Mouse (Mus musculus) CH12.LX (cell line): Measurements from ENCODE around the gene Olfr414. TPM values are rescaled to one million over a fixed set of nuclear protein-coding genes. Genes with fewer than 3 reads are reported as not detected.

ENCODE experiments used
- DNase-seq: peaks from one replicate; pipeline ENCODE4 v3.0.0-alpha.2; 2013; ENCODE audit errors: extremely low read depth
- H3K27ac ChIP-seq: 2 replicates; pipeline ENCODE4 v1.5.1; 2012; ENCODE audit warnings: low read depth, mild to moderate bottlenecking, control low read depth, moderate library complexity; ENCODE audit not compliant: insufficient read depth
- H3K27me3 ChIP-seq: replicated peaks from 2 replicates; pipeline ENCODE3; 2012; ENCODE audit warnings: inconsistent platforms
- H3K36me3 ChIP-seq, 2 experiments: replicated peaks in 1 of 2; 2 replicates each; pipeline versions ENCODE3 to v1.6.1; 2012; ENCODE audit warnings: inconsistent platforms in 1 of 2, low read length in 1 of 2, mild to moderate bottlenecking in 1 of 2, mixed read lengths in 1 of 2, moderate library complexity in 1 of 2; ENCODE audit not compliant: control insufficient read depth in 1 of 2, insufficient read depth in 1 of 2
- H3K4me1 ChIP-seq, 2 experiments: 2 replicates each; pipeline ENCODE4 v1.6.1; 2012; ENCODE audit warnings: inconsistent platforms in 1 of 2, moderate library complexity in 1 of 2; ENCODE audit not compliant: insufficient read depth in 2 of 2, control insufficient read depth in 1 of 2
- H3K4me2 ChIP-seq: 2 replicates; pipeline ENCODE4 v1.6.1; 2012; ENCODE audit warnings: low read depth, mild to moderate bottlenecking, control low read depth; ENCODE audit not compliant: poor library complexity, insufficient read depth, severe bottlenecking
- H3K4me3 ChIP-seq, 3 experiments: fragments of 150-350 bp in 1 of 3; sonication (generic) in 1 of 3; replicated peaks in 1 of 3; 2 replicates each; pipeline versions ENCODE3 to v1.5.1; 2011 to 2012; ENCODE audit warnings: low read depth in 2 of 3, low read length in 2 of 3, mild to moderate bottlenecking in 2 of 3, moderate library complexity in 2 of 3, control low read depth in 1 of 3, improper control_type of control experiment in 1 of 3, inconsistent platforms in 1 of 3, mixed read lengths in 1 of 3; ENCODE audit not compliant: poor library complexity in 1 of 3
- H3K79me2 ChIP-seq: replicated peaks from 2 replicates; pipeline ENCODE4 v1.6.1; 2012; ENCODE audit warnings: mild to moderate bottlenecking, moderate library complexity; ENCODE audit not compliant: control insufficient read depth, poor library complexity, insufficient read depth, severe bottlenecking; ENCODE audit errors: extremely low read depth
- H3K9ac ChIP-seq: 2 replicates; pipeline ENCODE4 v1.6.1; 2012; ENCODE audit warnings: low read depth, mild to moderate bottlenecking, control low read depth, moderate library complexity; ENCODE audit not compliant: insufficient read depth
- H3K9me3 ChIP-seq: replicated peaks from 2 replicates; pipeline ENCODE3; 2012; ENCODE audit warnings: low read length, inconsistent platforms, mixed read lengths
- BHLHE40 ChIP-seq: IDR thresholded peaks from 2 replicates; pipeline ENCODE4 v1.6.1; 2011; ENCODE audit warnings: mild to moderate bottlenecking, low read depth, low read length, improper control_type of control experiment
- CHD1 ChIP-seq: IDR thresholded peaks from 2 replicates; pipeline ENCODE4 v1.6.1; 2012; ENCODE audit warnings: low read depth, low read length, improper control_type of control experiment, inconsistent platforms
- CTCF ChIP-seq, 2 experiments: IDR thresholded peaks in 1 of 2; conservative IDR thresholded peaks in 1 of 2; 2 replicates each; pipeline ENCODE4 v1.5.1; 2011 to 2012; ENCODE audit warnings: low read depth in 2 of 2, low read length in 2 of 2, improper control_type of control experiment in 1 of 2, inconsistent platforms in 1 of 2, mild to moderate bottlenecking in 1 of 2, moderate library complexity in 1 of 2
- E2F4 ChIP-seq: IDR thresholded peaks from 2 replicates; pipeline ENCODE4 v1.6.1; 2011; ENCODE audit warnings: low read depth, low read length, improper control_type of control experiment; ENCODE audit not compliant: insufficient replicate concordance
- ELF1 ChIP-seq: IDR thresholded peaks from 2 replicates; pipeline ENCODE4 v1.6.1; 2014; ENCODE audit warnings: low read depth, mild to moderate bottlenecking, inconsistent platforms, low read length, improper control_type of control experiment
- EP300 ChIP-seq: IDR thresholded peaks from 2 replicates; pipeline ENCODE4 v1.6.1; 2011; ENCODE audit warnings: low read length, improper control_type of control experiment
- ETS1 ChIP-seq: conservative IDR thresholded peaks from 2 replicates; pipeline ENCODE4 v1.6.1; 2012; ENCODE audit warnings: low read depth, mild to moderate bottlenecking, inconsistent platforms, low read length, improper control_type of control experiment, moderate library complexity
- HCFC1 ChIP-seq: IDR thresholded peaks from 2 replicates; pipeline ENCODE4 v1.6.1; 2012; ENCODE audit warnings: low read depth, mild to moderate bottlenecking, inconsistent platforms, low read length, improper control_type of control experiment
- IRF4 ChIP-seq: IDR thresholded peaks from 2 replicates; pipeline ENCODE4 v1.6.1; 2014; ENCODE audit warnings: low read depth, mild to moderate bottlenecking, inconsistent platforms, low read length, improper control_type of control experiment
- JUN ChIP-seq: IDR thresholded peaks from 2 replicates; pipeline ENCODE4 v1.6.1; 2011; ENCODE audit warnings: low read depth, mild to moderate bottlenecking, low read length, improper control_type of control experiment, moderate library complexity; ENCODE audit not compliant: insufficient read depth
- JUND ChIP-seq: conservative IDR thresholded peaks from 2 replicates; pipeline ENCODE4 v1.6.1; 2011; ENCODE audit warnings: low read depth, low read length, improper control_type of control experiment
- KAT2A ChIP-seq: IDR thresholded peaks from 2 replicates; pipeline ENCODE4 v1.6.1; 2012; ENCODE audit warnings: low read length, improper control_type of control experiment, inconsistent platforms; ENCODE audit not compliant: insufficient replicate concordance
- MAZ ChIP-seq: IDR thresholded peaks from 2 replicates; pipeline ENCODE4 v1.6.1; 2012; ENCODE audit warnings: low read depth, mild to moderate bottlenecking, inconsistent platforms, low read length, improper control_type of control experiment, moderate library complexity
- MEF2A ChIP-seq: IDR thresholded peaks from 2 replicates; pipeline ENCODE4 v1.6.1; 2014; ENCODE audit warnings: low read depth, mild to moderate bottlenecking, inconsistent platforms, low read length, improper control_type of control experiment, borderline replicate concordance
- NRF1 ChIP-seq: IDR thresholded peaks from 2 replicates; pipeline ENCODE4 v1.6.1; 2014; ENCODE audit warnings: low read depth, mild to moderate bottlenecking, inconsistent platforms, low read length, improper control_type of control experiment, moderate library complexity
- PAX5 ChIP-seq: IDR thresholded peaks from 2 replicates; pipeline ENCODE4 v1.6.1; 2012; ENCODE audit warnings: low read length, inconsistent platforms, mixed read lengths
- POLR2A ChIP-seq: IDR thresholded peaks from 2 replicates; pipeline ENCODE4 v1.6.1; 2011; ENCODE audit warnings: low read depth, mild to moderate bottlenecking, improper control_type of control experiment, low read length
- POLR2AphosphoS2 ChIP-seq: IDR thresholded peaks from 2 replicates; pipeline ENCODE4 v1.6.1; 2011; ENCODE audit warnings: low read depth, low read length, improper control_type of control experiment
- RAD21 ChIP-seq: IDR thresholded peaks from 2 replicates; pipeline ENCODE4 v1.6.1; 2011; ENCODE audit warnings: low read depth, mild to moderate bottlenecking, low read length, improper control_type of control experiment, moderate library complexity
- RCOR1 ChIP-seq: conservative IDR thresholded peaks from 2 replicates; pipeline ENCODE4 v1.6.1; 2012; ENCODE audit warnings: low read depth, mild to moderate bottlenecking, inconsistent platforms, low read length, improper control_type of control experiment
- SMC3 ChIP-seq: IDR thresholded peaks from 2 replicates; pipeline ENCODE4 v1.6.1; 2011; ENCODE audit warnings: low read depth, low read length, improper control_type of control experiment
- TBP ChIP-seq: conservative IDR thresholded peaks from 2 replicates; pipeline ENCODE4 v1.6.1; 2011; ENCODE audit warnings: low read depth, low read length, improper control_type of control experiment
- TCF12 ChIP-seq: IDR thresholded peaks from 2 replicates; pipeline ENCODE4 v1.6.1; 2014; ENCODE audit warnings: low read depth, mild to moderate bottlenecking, inconsistent platforms, low read length, improper control_type of control experiment
- UBTF ChIP-seq: IDR thresholded peaks from 2 replicates; pipeline ENCODE4 v1.6.1; 2012; ENCODE audit warnings: low read depth, mild to moderate bottlenecking, inconsistent platforms, low read length, improper control_type of control experiment, moderate library complexity
- USF1 ChIP-seq: IDR thresholded peaks from 2 replicates; pipeline ENCODE4 v1.6.1; 2014; ENCODE audit warnings: low read depth, mild to moderate bottlenecking, inconsistent platforms, low read length, improper control_type of control experiment
- USF2 ChIP-seq: conservative IDR thresholded peaks from 2 replicates; pipeline ENCODE4 v1.6.1; 2011; ENCODE audit warnings: low read depth, low read length, improper control_type of control experiment
- ZC3H11A ChIP-seq: IDR thresholded peaks from 2 replicates; pipeline ENCODE4 v1.6.1; 2012; ENCODE audit warnings: low read depth, mild to moderate bottlenecking, inconsistent platforms, low read length, improper control_type of control experiment
- ZKSCAN1 ChIP-seq: IDR thresholded peaks from 2 replicates; pipeline ENCODE4 v1.6.1; 2012; ENCODE audit warnings: low read depth, inconsistent platforms, low read length, improper control_type of control experiment, borderline replicate concordance
- dilution Hi-C: fragments of 300-500 bp; cut with MboI; formaldehyde crosslinking; loops from 2 replicates; pipeline ENCODE4 v1.14.3; 2020; ENCODE audit warnings: low sequenced_read_pairs; ENCODE audit not compliant: extremely low pct_unique_long_range_greater_than_20kb, extremely low pct_ligation_motif_present
- in situ Hi-C: fragments of 300-500 bp; cut with MboI; formaldehyde crosslinking; loops from 3 replicates; pipeline ENCODE4 v1.14.3; 2019; ENCODE audit warnings: low sequenced_read_pairs, low pct_ligation_motif_present, low pct_unique_long_range_greater_than_20kb, mixed read lengths
- polyA plus RNA-seq: library from polyadenylated mRNA; unstranded; fragments of >175 nt; gene quantifications from 2 replicates; pipeline ENCODE4 v1.2.1, GENCODE M21; 2012; ENCODE audit warnings: low read depth; ENCODE audit not compliant: insufficient read length
- total RNA-seq, 2 experiments: library from RNA; depleted of rRNA; stranded (reverse); fragments of 300-350 nt in 1 of 2; fragments of >200 nt in 1 of 2; gene quantifications; 2 replicates each; pipeline ENCODE4 v1.2.3; 2012 to 2014

The Olfr414 gene
- total and polyA plus RNA-seq, 3 experiments = not detected

DNA sequence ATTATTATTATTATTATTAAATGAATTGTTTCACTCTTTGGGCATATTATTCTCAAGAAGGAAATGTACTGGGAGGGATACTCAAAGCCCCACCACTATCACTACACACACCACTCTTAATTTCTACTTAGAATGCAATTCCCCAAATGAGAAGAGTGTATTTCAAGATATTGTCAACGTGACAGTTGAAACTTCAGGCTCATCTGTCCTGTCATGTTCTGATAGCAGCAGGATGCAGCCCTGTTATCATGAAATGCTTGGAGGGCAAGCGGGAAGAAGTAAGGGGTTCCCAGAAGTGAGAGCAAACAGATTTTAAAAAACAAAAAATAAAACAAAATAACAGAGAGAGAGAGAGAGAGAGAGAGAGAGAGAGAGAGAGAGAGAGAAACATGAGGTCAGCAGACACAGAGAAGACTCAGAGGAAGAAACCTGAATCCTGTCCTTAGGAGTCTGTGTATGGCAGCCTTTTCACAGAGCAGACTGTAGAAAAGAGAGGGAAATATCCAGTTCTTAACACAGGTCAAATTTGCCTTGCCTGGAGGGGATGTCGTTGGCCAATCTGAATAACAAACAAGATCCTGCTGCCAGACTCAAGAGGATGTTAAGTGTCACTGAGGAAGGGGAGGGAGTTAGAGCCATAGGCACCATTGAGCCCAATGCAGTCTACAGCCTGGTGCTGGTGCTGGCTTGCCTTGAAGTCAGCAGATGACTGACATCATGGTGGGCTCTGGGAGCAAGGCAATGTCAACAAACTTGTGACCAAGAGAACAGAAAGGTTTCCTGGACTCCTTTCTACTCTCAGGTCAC is 2.5 kb downstream of the Olfr414 start:
- DNase-seq = no peak
- H3K4me2 ChIP-seq = no peak overlapping the region
- no peaks in the 10 kb centered on the region for H3K36me3 ChIP-seq
- H3K9me3 ChIP-seq = no peaks in the 10 kb centered on the region
- no peak overlapping the region for H3K4me3 ChIP-seq
- dilution Hi-C loops (no loop called here), in situ Hi-C loops (no loop called here)
- H3K27me3 ChIP-seq = no peaks in the 10 kb centered on the region
- no peak overlapping the region for H3K9ac ChIP-seq
- H3K4me1 ChIP-seq = no peaks in the 10 kb centered on the region
- TF ChIP-seq HCFC1 = no peak
- TF ChIP-seq TBP = no peak
- no peak for TF ChIP-seq RCOR1
- TF ChIP-seq JUN = no peak
- TF ChIP-seq ETS1 = no peak
- no peak for TF ChIP-seq IRF4
- no peak for TF ChIP-seq MAZ
- no peak for TF ChIP-seq POLR2A
- no peak for TF ChIP-seq KAT2A
- no peak for TF ChIP-seq SMC3
- no peak for TF ChIP-seq USF1
- TF ChIP-seq E2F4 = no peak
- TF ChIP-seq EP300 = no peak
- TF ChIP-seq CTCF (conservative IDR thresholded peaks at IDR 0.05 in 1 of 2, IDR thresholded peaks at IDR 0.05 in 1 of 2; ENCODE audit: low read depth in 2 of 2, low read length in 2 of 2) = no peak
- TF ChIP-seq ZKSCAN1 = no peak
- TF ChIP-seq UBTF = no peak
- no peak for TF ChIP-seq PAX5
- no peak for TF ChIP-seq NRF1
- TF ChIP-seq BHLHE40 = no peak
- no peak for TF ChIP-seq JUND
- TF ChIP-seq, all 38 proteins: peak for 0
- Histone ChIP-seq H3K79me2 (no peaks in the 10 kb centered on the region), H3K27ac (no peak overlapping the region)

DNA sequence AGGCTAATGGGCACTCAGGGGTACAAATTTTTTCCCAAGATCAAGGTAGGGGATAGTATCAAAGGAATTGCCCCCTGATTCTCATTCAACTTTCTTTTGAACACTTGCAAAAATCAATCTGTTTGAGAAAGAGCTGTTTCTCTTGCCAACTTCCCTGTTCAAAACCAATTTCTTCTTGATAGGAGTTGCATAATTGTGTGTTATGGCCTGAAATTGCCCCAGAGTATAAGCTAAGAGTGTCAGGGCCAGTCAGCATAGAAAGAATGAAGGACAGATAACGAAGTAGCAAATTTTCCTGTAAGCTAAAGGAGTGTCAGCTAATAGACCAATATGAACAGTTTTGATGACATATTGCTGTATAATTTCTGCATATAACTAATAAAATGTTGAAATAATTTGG is 3.5 kb downstream of the Olfr414 start:
- no peaks in the 10 kb centered on the region for H3K4me1 ChIP-seq
- TF ChIP-seq ZC3H11A = no peak
- no peak for TF ChIP-seq JUND
- no peak for TF ChIP-seq ELF1
- no peak for TF ChIP-seq TCF12
- no peak for TF ChIP-seq MAZ
- TF ChIP-seq CTCF (conservative IDR thresholded peaks at IDR 0.05 in 1 of 2, IDR thresholded peaks at IDR 0.05 in 1 of 2; ENCODE audit: low read depth in 2 of 2, low read length in 2 of 2) = no peak
- TF ChIP-seq E2F4 = no peak
- TF ChIP-seq KAT2A = no peak
- no peak for TF ChIP-seq RAD21
- no peak for TF ChIP-seq USF1
- no peak for TF ChIP-seq CHD1
- TF ChIP-seq POLR2AphosphoS2 = no peak
- no peak for TF ChIP-seq USF2
- TF ChIP-seq UBTF = no peak
- no peak for TF ChIP-seq MEF2A
- TF ChIP-seq, all 38 proteins: peak for 0
- Histone ChIP-seq H3K9ac (no peak overlapping the region), H3K27ac (no peak overlapping the region), H3K79me2 (no peaks in the 10 kb centered on the region), H3K36me3 (no peaks in the 10 kb centered on the region), H3K4me2 (no peak overlapping the region), H3K4me3 (no peak overlapping the region), H3K9me3 (no peaks in the 10 kb centered on the region), H3K27me3 (no peaks in the 10 kb centered on the region)
- dilution Hi-C loops (no loop called here), in situ Hi-C loops (no loop called here)
- no peak for DNase-seq
